ENCODE assay signal across 9 mouse cellular contexts in the genomic region with DNA sequence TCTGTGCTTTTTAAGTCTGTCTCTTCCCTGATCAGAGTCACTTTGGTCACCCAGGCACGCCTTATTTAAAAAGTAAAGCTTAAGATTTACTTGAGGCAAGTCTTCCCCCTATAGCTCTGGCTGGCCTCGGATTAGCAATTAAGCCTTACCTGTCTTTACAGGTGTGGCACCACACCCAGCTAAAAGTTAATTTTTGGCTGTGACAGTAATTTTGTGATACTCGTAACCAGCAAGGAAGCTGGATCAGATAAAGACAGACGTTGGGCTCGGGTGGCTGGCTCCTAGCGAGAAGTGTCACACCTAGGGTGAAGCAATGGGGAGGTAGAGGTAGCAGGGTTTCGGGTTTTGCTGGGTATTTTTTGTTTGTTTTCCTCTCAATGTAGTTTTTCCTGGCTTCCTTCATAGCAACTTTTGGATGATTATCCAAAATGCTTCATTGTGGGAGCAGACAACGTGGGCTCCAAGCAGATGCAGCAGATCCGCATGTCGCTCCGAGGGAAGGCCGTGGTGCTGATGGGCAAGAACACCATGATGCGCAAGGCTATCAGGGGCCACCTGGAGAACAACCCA. TPM values are rescaled to one million over a fixed set of nuclear protein-coding genes. Genes with fewer than 3 reads are reported as not detected.
A peak's percentile ranks its signal among the peaks of the same experiment; 100 is the strongest.
DNase-seq lines count a peak whose midpoint lies in the region; ATAC-seq lines count a peak whose summit lies in the region.
"Had no signal": no experiment of that assay in that cellular context is flagged by ENCODE, and none has a peak within 500 bp of the region (broad histone marks: within the 10 kb centered on the region; RNA-seq: fewer than 3 reads in every experiment).

No protein-coding gene starts in this region.

- H3K9me3 ChIP-seq in kidney, embryonic 16.5 days (ENCODE audit: low read length), result no peaks in the 10 kb centered on the region
- no peaks in the 10 kb centered on the region for H3K9me3 ChIP-seq in embryonic facial prominence, embryonic 14.5 days (ENCODE audit: control insufficient read depth, low read length)
- no peaks in the 10 kb centered on the region for H3K9me3 ChIP-seq in limb, embryonic 10.5 days (replicated peaks)
- no peaks in the 10 kb centered on the region for H3K9me3 ChIP-seq in neural tube, embryonic 13.5 days

- H3K4me3 ChIP-seq in kidney, embryonic 16.5 days (ENCODE audit: low read length), result peak overlapping the region; percentile 69
- peak overlapping the region; percentile 87 for H3K4me3 ChIP-seq in embryonic facial prominence, embryonic 14.5 days (ENCODE audit: low read depth, low read length)
- H3K4me3 ChIP-seq in limb, embryonic 10.5 days, result peak overlapping the region; percentile 89
- peak overlapping the region; percentile 80 for H3K4me3 ChIP-seq in neural tube, embryonic 13.5 days

- ATAC-seq in kidney, embryonic 16.5 days (ENCODE audit: low FRiP score, low TSS enrichment), result no peak
- ATAC-seq in embryonic facial prominence, embryonic 14.5 days (ENCODE audit: low read depth), result no peak
- ATAC-seq in neural tube, embryonic 13.5 days (ENCODE audit: low read depth), result no peak

- H3K27me3 ChIP-seq in kidney, embryonic 16.5 days (ENCODE audit: insufficient read depth, low read length), result no peaks in the 10 kb centered on the region
- no peaks in the 10 kb centered on the region for H3K27me3 ChIP-seq in embryonic facial prominence, embryonic 14.5 days (replicated peaks; ENCODE audit: control insufficient read depth, insufficient read depth, low read length)
- no peaks in the 10 kb centered on the region for H3K27me3 ChIP-seq in limb, embryonic 10.5 days (ENCODE audit: low read depth, poor library complexity, severe bottlenecking)
- no peaks in the 10 kb centered on the region for H3K27me3 ChIP-seq in neural tube, embryonic 13.5 days
- H3K27me3 ChIP-seq: Patski had no signal

- 28% methylated on average over 13 of the region's 13 CpGs for WGBS in kidney, embryonic 16.5 days
- WGBS in embryonic facial prominence, embryonic 14.5 days, result 30% methylated on average over 13 of the region's 13 CpGs
- 35% methylated on average over 13 of the region's 13 CpGs for WGBS in limb, embryonic 10.5 days
- WGBS in neural tube, embryonic 13.5 days, result 38% methylated on average over 13 of the region's 13 CpGs

- H3K4me1 ChIP-seq in kidney, embryonic 16.5 days (ENCODE audit: insufficient read depth, low read length), result peaks cover 41% of the 10 kb centered on the region
- H3K4me1 ChIP-seq in embryonic facial prominence, embryonic 14.5 days (ENCODE audit: control insufficient read depth, insufficient read depth, low read length), result peaks cover 5% of the 10 kb centered on the region; the same call in 1 of the 2 replicates
- peaks cover 38% of the 10 kb centered on the region for H3K4me1 ChIP-seq in limb, embryonic 10.5 days
- H3K4me1 ChIP-seq in neural tube, embryonic 13.5 days (replicated peaks), result peaks cover 41% of the 10 kb centered on the region

- H3K27ac ChIP-seq in kidney, embryonic 16.5 days (ENCODE audit: low read length), result no peak overlapping the region
- H3K27ac ChIP-seq in embryonic facial prominence, embryonic 14.5 days (replicated peaks; ENCODE audit: low read depth, low read length), result no peak overlapping the region
- peak overlapping the region; percentile 97 for H3K27ac ChIP-seq in limb, embryonic 10.5 days
- H3K27ac ChIP-seq in neural tube, embryonic 13.5 days (replicated peaks), result no peak overlapping the region

- peaks cover 36% of the 10 kb centered on the region for H3K36me3 ChIP-seq in kidney, embryonic 16.5 days (ENCODE audit: insufficient read depth, low read length)
- peaks cover 42% of the 10 kb centered on the region for H3K36me3 ChIP-seq in embryonic facial prominence, embryonic 14.5 days (ENCODE audit: control insufficient read depth, insufficient read depth, low read length)
- H3K36me3 ChIP-seq in limb, embryonic 10.5 days, result peaks cover 38% of the 10 kb centered on the region
- H3K36me3 ChIP-seq in neural tube, embryonic 13.5 days, result peaks cover 36% of the 10 kb centered on the region

- peak overlapping the region; percentile 95 for H3K4me2 ChIP-seq in kidney, embryonic 16.5 days (replicated peaks; ENCODE audit: low read depth, low read length)
- peak overlapping the region; percentile 87 for H3K4me2 ChIP-seq in embryonic facial prominence, embryonic 14.5 days (ENCODE audit: low read depth, low read length)
- H3K4me2 ChIP-seq in neural tube, embryonic 13.5 days, result peak overlapping the region; percentile 74

- peak overlapping the region; percentile 96 for H3K9ac ChIP-seq in kidney, embryonic 16.5 days (replicated peaks; ENCODE audit: low read length)
- H3K9ac ChIP-seq in embryonic facial prominence, embryonic 14.5 days (ENCODE audit: low read depth, low read length), result peak overlapping the region; percentile 98
- peak overlapping the region; percentile 96 for H3K9ac ChIP-seq in neural tube, embryonic 13.5 days

- no peak for DNase-seq in kidney, postnatal 4 days
- DNase-seq in embryonic facial prominence, embryonic 14.5 days (ENCODE audit: low spot score), result no peak
- DNase-seq in limb, embryonic 10.5 days (ENCODE audit: low spot score), result no peak
- DNase-seq in retina, postnatal 1 day, result no peak
- DNase-seq in embryo, embryonic 9.5 days (ENCODE audit: extremely low spot score), result no peak
- DNase-seq in left cerebral cortex, postnatal 14 days (ENCODE audit: low spot score in 2 of 2), result no peak

- intact Hi-C loops in left cerebral cortex, postnatal 14 days (cut with DNase I), result no loop called here

RNA-seq across cellular contexts. Expression of a gene that starts 1.2 kb away (rescaled TPM):
- 1,527 and 1,553 TPM in 2 replicates for polyA plus RNA-seq in kidney, embryonic 16.5 days (2015; fragmentation: Nextera tagmentation; extraction: Ambion mirVana)
- 1,928 and 1,996 TPM in 2 replicates for polyA plus RNA-seq in embryonic facial prominence, embryonic 14.5 days (2014; fragmentation: Nextera tagmentation; extraction: Ambion mirVana)
- 1,442 and 1,757 TPM in 2 replicates for polyA plus RNA-seq in limb, embryonic 10.5 days (2016; fragmentation: Nextera tagmentation; extraction: Ambion mirVana)
- 767 and 869 TPM in 2 replicates for polyA plus RNA-seq in neural tube, embryonic 13.5 days (2015; fragmentation: Nextera tagmentation; extraction: Ambion mirVana)
- total RNA-seq in left cerebral cortex, postnatal 14 days (2021), result 100 to 1,000 TPM; 286 to 303 TPM

RNA-seq across cellular contexts. Expression of a gene that starts 4.6 kb away (rescaled TPM):
- polyA plus RNA-seq in kidney, embryonic 16.5 days (2015; fragmentation: Nextera tagmentation; extraction: Ambion mirVana), result 44.3 and 48.8 TPM in 2 replicates
- 40.3 and 41.9 TPM in 2 replicates for polyA plus RNA-seq in embryonic facial prominence, embryonic 14.5 days (2014; fragmentation: Nextera tagmentation; extraction: Ambion mirVana)
- 63.3 and 63.8 TPM in 2 replicates for polyA plus RNA-seq in limb, embryonic 10.5 days (2016; fragmentation: Nextera tagmentation; extraction: Ambion mirVana)
- 36.5 and 39.3 TPM in 2 replicates for polyA plus RNA-seq in neural tube, embryonic 13.5 days (2015; fragmentation: Nextera tagmentation; extraction: Ambion mirVana)
- 10 to 100 TPM; 64.0 to 69.7 TPM for total RNA-seq in left cerebral cortex, postnatal 14 days (2021)

RNA-seq across cellular contexts. Expression of a gene that starts 53.9 kb away (rescaled TPM):
- 60.5 and 67.2 TPM in 2 replicates for polyA plus RNA-seq in kidney, embryonic 16.5 days (2015; fragmentation: Nextera tagmentation; extraction: Ambion mirVana)
- polyA plus RNA-seq in embryonic facial prominence, embryonic 14.5 days (2014; fragmentation: Nextera tagmentation; extraction: Ambion mirVana), result 28.6 and 28.8 TPM in 2 replicates
- polyA plus RNA-seq in limb, embryonic 10.5 days (2016; fragmentation: Nextera tagmentation; extraction: Ambion mirVana), result 36.8 and 45.3 TPM in 2 replicates
- polyA plus RNA-seq in neural tube, embryonic 13.5 days (2015; fragmentation: Nextera tagmentation; extraction: Ambion mirVana), result 26.5 and 26.6 TPM in 2 replicates
- total RNA-seq in left cerebral cortex, postnatal 14 days (2021), result 10 to 100 TPM; 20.8 to 22.1 TPM
